Mouse (Mus musculus) kidney, adult 2 months (tissue): ENCODE measurements around the gene Xirp1. TPM values are rescaled to one million over a fixed set of nuclear protein-coding genes. Genes with fewer than 3 reads are reported as not detected.

ENCODE experiments used
- DNase-seq: peaks from one replicate; pipeline ENCODE4 v3.0.0; 2021
- H3K27ac ChIP-seq: fragments of 200-500 bp; 2 replicates; pipeline ENCODE4 v1.5.1; 2012; ENCODE audit warnings: low read depth, low read length, control low read depth, inconsistent platforms; ENCODE audit not compliant: insufficient read depth
- H3K27me3 ChIP-seq: fragments of 200-500 bp; replicated peaks from 2 replicates; pipeline ENCODE4 v1.6.1; 2012; ENCODE audit warnings: mild to moderate bottlenecking, moderate library complexity, low read length, inconsistent platforms; ENCODE audit not compliant: control insufficient read depth, insufficient read depth
- H3K36me3 ChIP-seq: fragments of 200-500 bp; 2 replicates; pipeline ENCODE4 v1.6.1; 2012; ENCODE audit warnings: mild to moderate bottlenecking, moderate library complexity, low read length, inconsistent platforms; ENCODE audit not compliant: control insufficient read depth, insufficient read depth
- H3K4me1 ChIP-seq: fragments of 200-500 bp; 2 replicates; pipeline ENCODE4 v1.6.1; 2011; ENCODE audit warnings: low read length; ENCODE audit not compliant: control insufficient read depth, insufficient read depth
- H3K4me3 ChIP-seq: fragments of 200-500 bp; 2 replicates; pipeline ENCODE4 v1.5.1; 2011; ENCODE audit warnings: mild to moderate bottlenecking, low read depth, low read length, control low read depth; ENCODE audit not compliant: insufficient read depth
- CTCF ChIP-seq: fragments of 200-500 bp; conservative IDR thresholded peaks from 2 replicates; pipeline ENCODE4 v1.5.1; 2011; ENCODE audit warnings: low read depth, mild to moderate bottlenecking, control low read depth, low read length, moderate library complexity, mixed read lengths; ENCODE audit not compliant: insufficient read depth, insufficient read length
- POLR2A ChIP-seq: fragments of 200-500 bp; IDR thresholded peaks from one replicate; pipeline ENCODE4 v1.6.1; 2011; ENCODE audit warnings: low read depth, low read length, control low read depth
- WGBS: fragments of 180-500 bp; shearing (Covaris S2); methylation state at CpG from one replicate; pipeline ENCODE4 v1.1.7; 2018; 5-methylcytosine and 5-hydroxymethylcytosine counted together
- polyA plus RNA-seq: library from polyadenylated mRNA; depleted of rRNA; stranded (reverse); fragments of >200 nt; gene quantifications from 2 replicates; pipeline ENCODE4 v1.2.3, GENCODE M21; 2012; rRNA removed

Gene Xirp1
- polyA plus RNA-seq = 0.18 and 0.94 TPM in 2 replicates

DNA sequence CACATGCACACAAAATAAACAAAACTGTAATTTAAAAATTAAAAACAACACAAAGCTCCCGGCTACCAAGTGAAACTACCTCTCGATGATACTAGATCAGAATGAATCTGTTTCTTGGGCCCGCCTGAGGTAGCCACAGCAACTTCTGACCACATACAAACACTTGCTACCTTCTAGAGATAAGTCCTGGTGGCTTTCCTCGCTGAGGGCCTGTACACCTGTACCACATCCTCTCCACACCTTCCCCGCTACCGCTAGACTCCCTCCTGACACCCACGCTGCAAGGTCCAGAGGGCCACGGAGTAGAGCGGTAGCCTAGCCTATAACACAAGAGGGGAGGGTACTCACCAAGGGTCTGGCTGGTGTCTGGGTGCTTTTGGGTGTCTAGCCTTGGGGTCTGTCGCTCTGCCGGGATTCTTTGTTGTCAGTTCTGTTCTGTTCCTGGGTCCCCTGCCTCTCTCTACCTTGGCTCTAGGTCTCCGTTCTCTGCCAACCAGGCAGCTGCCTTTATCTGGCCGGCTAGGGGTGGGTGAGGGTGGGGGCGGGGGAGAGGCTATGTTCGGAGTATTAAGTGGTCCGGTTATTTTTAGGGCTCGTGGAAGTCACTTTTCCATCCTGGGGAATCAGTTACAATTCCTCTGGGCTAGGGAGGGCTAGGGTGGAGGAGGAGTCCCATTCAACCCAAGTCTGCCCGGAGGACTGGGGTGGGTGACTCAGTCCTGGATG is at the start of gene Xirp1:
Gene Xirp1, minus strand, starts transcription at position 513 of the 726 bp plus-strand sequence.
- TF ChIP-seq POLR2A = no peak
- TF ChIP-seq CTCF = no peak
- WGBS = 83% methylated on average over 18 of the region's 18 CpGs
- H3K36me3 ChIP-seq = no peaks in the 10 kb centered on the region
- H3K27me3 ChIP-seq = no peaks in the 10 kb centered on the region
- H3K4me1 ChIP-seq = no peaks in the 10 kb centered on the region
- DNase-seq = no peak
- H3K27ac ChIP-seq = no peak within 1 kb of the TSS
- H3K4me3 ChIP-seq = no peak within 1 kb of the TSS

DNA sequence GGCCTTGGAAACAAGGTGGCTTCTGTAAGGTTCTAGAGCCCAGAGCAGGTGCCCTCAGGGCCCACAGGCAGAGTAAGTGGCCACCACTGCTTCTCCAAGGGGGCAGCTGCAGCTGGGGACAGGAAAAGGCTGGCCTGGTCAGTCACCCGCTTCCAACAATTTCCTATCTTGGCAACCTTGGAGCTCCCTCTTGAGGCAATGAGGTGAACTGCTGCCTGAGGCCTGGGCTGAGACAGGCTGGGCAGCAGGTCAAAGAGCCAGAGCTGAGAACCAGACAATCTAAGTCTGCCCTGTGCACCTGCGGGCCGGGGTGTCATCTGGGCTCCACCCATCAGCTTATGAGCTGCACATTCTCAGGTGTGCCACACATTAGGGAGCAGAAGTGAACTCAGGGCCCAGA is 49.8 kb upstream of the Xirp1 start:
- Histone ChIP-seq H3K36me3 (no peaks in the 10 kb centered on the region), H3K27me3 (no peaks in the 10 kb centered on the region), H3K27ac (no peak overlapping the region), H3K4me1 (no peaks in the 10 kb centered on the region), H3K4me3 (no peak overlapping the region)
- peak; percentile 95 for TF ChIP-seq CTCF
- TF ChIP-seq POLR2A = no peak
- peak; percentile 82 for DNase-seq
- WGBS = 10% methylated on average over 3 of the region's 3 CpGs

DNA sequence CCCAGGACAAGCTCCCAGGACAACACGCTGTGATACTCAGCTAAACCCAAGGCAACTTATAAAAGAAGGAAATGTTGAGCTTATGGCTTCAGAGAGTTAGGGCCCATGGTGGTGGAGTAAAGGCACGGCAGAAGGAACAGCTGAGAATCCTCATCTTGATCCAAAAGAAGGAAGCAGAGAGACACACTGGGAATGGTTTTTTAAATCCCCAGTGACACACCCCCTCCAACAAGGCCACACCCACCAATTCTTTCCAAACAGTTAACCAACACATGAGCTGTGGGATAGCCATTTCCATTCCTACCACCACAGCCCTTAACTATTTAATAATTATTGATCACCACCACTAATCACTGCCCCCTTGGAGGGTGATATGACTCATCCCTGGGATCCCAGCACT is 47.9 kb upstream of the Xirp1 start:
- H3K27me3 ChIP-seq = no peaks in the 10 kb centered on the region
- no peak for DNase-seq
- H3K36me3 ChIP-seq = no peaks in the 10 kb centered on the region
- no peak overlapping the region for H3K27ac ChIP-seq
- H3K4me3 ChIP-seq = no peak overlapping the region
- no peak for TF ChIP-seq CTCF
- TF ChIP-seq POLR2A = no peak
- H3K4me1 ChIP-seq = no peaks in the 10 kb centered on the region
- 66% methylated on average over 2 of the region's 2 CpGs for WGBS

- TF ChIP-seq POLR2A (no peak), CTCF (no peak)
- WGBS = 84% methylated on average over 11 of the region's 11 CpGs
- H3K4me1 ChIP-seq = no peaks in the 10 kb centered on the region
- H3K27me3 ChIP-seq = no peaks in the 10 kb centered on the region
- DNase-seq = no peak
- no peak within 1 kb of the TSS for H3K27ac ChIP-seq
- H3K36me3 ChIP-seq = no peaks in the 10 kb centered on the region
- H3K4me3 ChIP-seq = no peak within 1 kb of the TSS
Measured at GRCm38 (mm10) chr9:120069779-120070178, 46.4 kb upstream of the Xirp1 start, which contains the start of gene Cx3cr1. TSS of gene Cx3cr1 (minus strand) at chr9:120069879.

DNA sequence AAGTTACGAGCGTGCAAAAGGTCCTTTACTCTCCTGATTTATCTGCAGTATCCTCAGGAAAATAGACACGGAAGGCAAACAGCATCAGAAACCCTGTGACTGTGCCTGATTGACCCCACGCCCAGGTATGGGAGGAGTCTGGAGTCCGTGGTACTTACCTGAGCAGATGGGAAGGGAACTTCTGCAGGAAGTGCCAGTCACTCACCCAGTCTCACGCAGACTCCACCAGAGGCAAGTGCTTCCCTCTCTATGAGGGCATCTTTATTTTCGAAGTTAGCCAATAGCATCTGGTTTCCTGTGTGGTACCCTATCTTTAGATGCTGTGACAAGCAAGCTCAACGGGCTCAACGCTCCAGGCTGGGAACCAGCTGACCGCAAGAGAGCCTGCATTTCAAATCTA is 44.6 kb upstream of the Xirp1 start:
- DNase-seq = peak; percentile 27
- Histone ChIP-seq H3K36me3 (no peaks in the 10 kb centered on the region), H3K27ac (no peak overlapping the region), H3K27me3 (no peaks in the 10 kb centered on the region), H3K4me1 (no peaks in the 10 kb centered on the region), H3K4me3 (no peak overlapping the region)
- TF ChIP-seq CTCF = no peak
- TF ChIP-seq POLR2A = no peak
- 56% methylated on average over 10 of the region's 10 CpGs for WGBS

GRCm38 (mm10) chr9:120067609-120068008 is 44.2 kb upstream of the Xirp1 start:
- 78% methylated on average over 2 of the region's 2 CpGs for WGBS

DNA sequence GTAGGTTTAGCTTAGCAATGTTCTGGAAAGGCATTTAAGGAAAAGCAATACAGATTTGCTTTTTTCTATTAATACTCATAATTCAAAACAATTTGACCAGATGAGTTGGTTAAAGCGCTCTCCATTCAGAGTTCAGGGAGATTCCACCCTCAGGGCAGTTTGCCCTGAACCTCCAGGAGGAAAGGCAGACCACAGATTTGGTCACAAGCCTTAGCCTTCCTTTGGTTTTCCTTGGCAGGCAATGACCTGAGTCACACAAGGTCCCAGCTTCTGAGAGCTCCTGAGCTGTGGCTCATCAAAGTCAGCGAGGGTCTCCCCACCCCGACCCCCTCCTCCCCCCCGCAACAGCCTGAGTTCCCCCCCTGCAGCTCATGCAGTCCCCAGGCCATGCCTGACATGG is 40.9 kb upstream of the Xirp1 start:
- Histone ChIP-seq H3K4me3 (no peak overlapping the region), H3K36me3 (no peaks in the 10 kb centered on the region), H3K27me3 (no peaks in the 10 kb centered on the region), H3K4me1 (no peaks in the 10 kb centered on the region), H3K27ac (no peak overlapping the region)
- no peak for TF ChIP-seq POLR2A
- no peak for TF ChIP-seq CTCF
- no peak for DNase-seq
- 61% methylated on average over 4 of the region's 4 CpGs for WGBS

More at GRCm38 (mm10) chr9:120067609-120068008, 44.2 kb upstream of the Xirp1 start:
- DNase-seq = no peak
- TF ChIP-seq POLR2A = no peak
- no peak for TF ChIP-seq CTCF
- Histone ChIP-seq H3K4me1 (no peaks in the 10 kb centered on the region), H3K4me3 (no peak overlapping the region), H3K36me3 (no peaks in the 10 kb centered on the region), H3K27me3 (no peaks in the 10 kb centered on the region), H3K27ac (no peak overlapping the region)
